Mouse (Mus musculus): ENCODE measurements at regions not wholly inside any gene's neighbourhood (a gene's known extent, or its start where the extent isn't known, plus 50 kb on each side); places are given as distances from the start of the nearest gene placed in this dataset. TPM values are rescaled to one million over a fixed set of nuclear protein-coding genes. Genes with fewer than 3 reads are reported as not detected.
A peak's percentile ranks its signal among the peaks of the same experiment; 100 is the strongest.

GRCm38 (mm10) chr7:117747991-117748390, 367.2 kb downstream of the Xylt1 start:
- no peak for ATAC-seq (ENCODE audit: insufficient number of reproducible peaks, insufficient read depth, low FRiP score, low read depth)
- Histone ChIP-seq H3K27ac (ENCODE audit: low read length) (no peak overlapping the region), H3K9ac (replicated peaks; ENCODE audit: low read depth, low read length) (no peak overlapping the region), H3K4me2 (replicated peaks; ENCODE audit: low read depth, low read length) (no peak overlapping the region), H3K4me3 (ENCODE audit: low read depth, low read length) (no peak overlapping the region), H3K36me3 (ENCODE audit: control insufficient read depth, insufficient read depth, low read length) (no peaks in the 10 kb centered on the region), H3K27me3 (ENCODE audit: control insufficient read depth, insufficient read depth, low read length) (no peaks in the 10 kb centered on the region), H3K9me3 (ENCODE audit: control insufficient read depth, low read depth, low read length) (no peaks in the 10 kb centered on the region), H3K4me1 (ENCODE audit: control insufficient read depth, insufficient read depth, low read length) (peaks cover 8% of the 10 kb centered on the region; the same call in 1 of the 2 replicates)
- WGBS: 81% methylated on average over 4 of the region's 4 CpGs

GRCm38 (mm10) chr7:117746393-117746792, 365.6 kb downstream of the Xylt1 start:
- WGBS: 86% methylated on average over 4 of the region's 4 CpGs
- no peak overlapping the region for H3K27ac ChIP-seq (ENCODE audit: low read length)
- no peak for ATAC-seq (ENCODE audit: insufficient number of reproducible peaks, insufficient read depth, low FRiP score, low read depth)

DNA sequence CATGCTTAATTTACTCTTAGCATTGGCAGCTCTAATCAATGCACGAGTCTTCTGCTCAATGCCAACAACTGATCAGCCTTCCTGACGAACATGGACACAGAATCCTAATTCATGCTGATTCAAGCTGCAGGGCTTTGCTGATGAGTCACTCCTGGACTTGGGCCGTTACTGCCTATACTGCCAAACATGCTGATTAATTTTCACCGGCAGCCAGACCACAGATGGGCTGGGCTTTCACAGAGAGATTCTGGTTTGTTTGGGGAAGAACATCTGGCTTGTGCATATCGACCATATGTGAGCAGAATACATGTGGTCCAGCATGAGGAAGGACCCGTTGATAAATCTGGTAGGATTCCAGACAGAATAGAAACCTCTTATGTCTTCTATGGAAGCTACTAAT, 358.9 kb downstream of the Xylt1 start:
- H3K4me3 ChIP-seq (ENCODE audit: low read depth, low read length): no peak overlapping the region
- H3K27ac ChIP-seq (ENCODE audit: low read length): no peak overlapping the region
- 0 out of 2 replicates have a peak, but pooled peaks cover 6% of the 10 kb centered on the region for H3K4me1 ChIP-seq (ENCODE audit: control insufficient read depth, insufficient read depth, low read length)
- H3K9ac ChIP-seq (replicated peaks; ENCODE audit: low read depth, low read length): no peak overlapping the region
- no peaks in the 10 kb centered on the region for H3K36me3 ChIP-seq (ENCODE audit: control insufficient read depth, insufficient read depth, low read length)
- ATAC-seq (ENCODE audit: insufficient number of reproducible peaks, insufficient read depth, low FRiP score, low read depth): peak; percentile 88
- H3K27me3 ChIP-seq (ENCODE audit: control insufficient read depth, insufficient read depth, low read length): no peaks in the 10 kb centered on the region
- WGBS: 34% methylated on average over 6 of the region's 6 CpGs
- no peaks in the 10 kb centered on the region for H3K9me3 ChIP-seq (ENCODE audit: control insufficient read depth, low read depth, low read length)
- H3K4me2 ChIP-seq (replicated peaks; ENCODE audit: low read depth, low read length): no peak overlapping the region

More at GRCm38 (mm10) chr7:117746393-117746792, 365.6 kb downstream of the Xylt1 start:
- H3K36me3 ChIP-seq (ENCODE audit: control insufficient read depth, insufficient read depth, low read length): no peaks in the 10 kb centered on the region
- H3K9me3 ChIP-seq (ENCODE audit: control insufficient read depth, low read depth, low read length): no peaks in the 10 kb centered on the region
- H3K4me3 ChIP-seq (ENCODE audit: low read depth, low read length): no peak overlapping the region
- H3K4me1 ChIP-seq (ENCODE audit: control insufficient read depth, insufficient read depth, low read length): no peaks in the 10 kb centered on the region
- H3K27me3 ChIP-seq (ENCODE audit: control insufficient read depth, insufficient read depth, low read length): no peaks in the 10 kb centered on the region
- H3K9ac ChIP-seq (replicated peaks; ENCODE audit: low read depth, low read length): no peak overlapping the region
- no peak overlapping the region for H3K4me2 ChIP-seq (replicated peaks; ENCODE audit: low read depth, low read length)

GRCm38 (mm10) chr7:117735699-117736020, 354.9 kb downstream of the Xylt1 start:
- no peak overlapping the region for H3K9ac ChIP-seq (replicated peaks; ENCODE audit: low read depth, low read length)
- H3K27ac ChIP-seq (ENCODE audit: low read length): no peak overlapping the region
- no peaks in the 10 kb centered on the region for H3K36me3 ChIP-seq (ENCODE audit: control insufficient read depth, insufficient read depth, low read length)
- H3K27me3 ChIP-seq (ENCODE audit: control insufficient read depth, insufficient read depth, low read length): no peaks in the 10 kb centered on the region
- no peak for ATAC-seq (ENCODE audit: insufficient number of reproducible peaks, insufficient read depth, low FRiP score, low read depth)
- H3K4me3 ChIP-seq (ENCODE audit: low read depth, low read length): no peak overlapping the region
- 0 out of 2 replicates have a peak, but pooled peaks cover 6% of the 10 kb centered on the region for H3K4me1 ChIP-seq (ENCODE audit: control insufficient read depth, insufficient read depth, low read length)
- 77% methylated on average over 3 of the region's 3 CpGs for WGBS
- H3K9me3 ChIP-seq (ENCODE audit: control insufficient read depth, low read depth, low read length): no peaks in the 10 kb centered on the region
- no peak overlapping the region for H3K4me2 ChIP-seq (replicated peaks; ENCODE audit: low read depth, low read length)

DNA sequence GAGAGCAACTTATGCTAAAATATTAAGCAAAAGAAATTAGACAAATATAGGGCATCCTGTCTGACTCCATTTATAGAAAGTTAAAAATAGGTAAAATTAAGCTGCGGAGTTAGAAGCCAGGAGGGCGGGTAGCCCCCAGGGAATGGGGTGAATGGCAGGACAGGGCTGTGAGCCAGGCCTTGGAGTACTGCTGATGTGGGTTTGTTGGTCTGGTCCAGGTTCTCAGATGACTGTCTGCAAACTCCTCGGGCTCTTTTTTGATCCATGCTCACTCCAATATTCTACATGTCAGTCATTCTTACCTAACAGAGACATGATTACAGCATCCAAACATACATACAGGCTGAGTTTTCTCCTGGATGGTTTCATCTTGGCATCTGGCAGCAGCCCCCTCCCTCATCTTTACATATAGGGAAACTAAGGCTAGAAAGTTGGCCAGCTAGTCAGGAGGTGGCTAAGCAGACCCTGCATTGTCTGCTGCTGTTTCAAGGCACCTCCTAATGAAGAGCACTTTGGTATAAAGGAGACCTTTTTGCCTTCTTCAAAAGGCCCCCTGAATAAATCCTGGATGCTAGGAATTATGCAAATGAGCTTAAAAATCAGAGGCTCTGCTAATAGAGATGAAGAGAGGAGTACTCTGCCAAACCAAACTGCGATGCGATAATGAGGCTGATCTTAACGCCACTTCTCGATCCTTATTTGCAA, 354.4 kb downstream of the Xylt1 start:
- H3K4me3 ChIP-seq (ENCODE audit: low read depth, low read length): no peak overlapping the region
- 88% methylated on average over 7 of the region's 7 CpGs for WGBS
- no peak overlapping the region for H3K9ac ChIP-seq (replicated peaks; ENCODE audit: low read depth, low read length)

GRCm38 (mm10) chr7:117729067-117729466, 348.3 kb downstream of the Xylt1 start:
- no peak overlapping the region for H3K9ac ChIP-seq (replicated peaks; ENCODE audit: low read depth, low read length)
- no peaks in the 10 kb centered on the region for H3K36me3 ChIP-seq (ENCODE audit: control insufficient read depth, insufficient read depth, low read length)
- 74% methylated on average over 4 of the region's 4 CpGs for WGBS
- no peaks in the 10 kb centered on the region for H3K27me3 ChIP-seq (ENCODE audit: control insufficient read depth, insufficient read depth, low read length)
- H3K9me3 ChIP-seq (ENCODE audit: control insufficient read depth, low read depth, low read length): no peaks in the 10 kb centered on the region
- no peak overlapping the region for H3K4me3 ChIP-seq (ENCODE audit: low read depth, low read length)
- H3K27ac ChIP-seq (ENCODE audit: low read length): no peak overlapping the region
- ATAC-seq (ENCODE audit: insufficient number of reproducible peaks, insufficient read depth, low FRiP score, low read depth): no peak
- H3K4me2 ChIP-seq (replicated peaks; ENCODE audit: low read depth, low read length): no peak overlapping the region
- H3K4me1 ChIP-seq (ENCODE audit: control insufficient read depth, insufficient read depth, low read length): no peaks in the 10 kb centered on the region

More for the DNA sequence above, 354.4 kb downstream of the Xylt1 start:
- no peak for ATAC-seq (ENCODE audit: insufficient number of reproducible peaks, insufficient read depth, low FRiP score, low read depth)
- 0 out of 2 replicates have a peak, but pooled peaks cover 2% of the 10 kb centered on the region for H3K4me1 ChIP-seq (ENCODE audit: control insufficient read depth, insufficient read depth, low read length)
- H3K4me2 ChIP-seq (replicated peaks; ENCODE audit: low read depth, low read length): no peak overlapping the region
- H3K27ac ChIP-seq (ENCODE audit: low read length): no peak overlapping the region
- no peaks in the 10 kb centered on the region for H3K9me3 ChIP-seq (ENCODE audit: control insufficient read depth, low read depth, low read length)
- no peaks in the 10 kb centered on the region for H3K27me3 ChIP-seq (ENCODE audit: control insufficient read depth, insufficient read depth, low read length)
- H3K36me3 ChIP-seq (ENCODE audit: control insufficient read depth, insufficient read depth, low read length): no peaks in the 10 kb centered on the region

Small RNA genes lying in the stretch of these regions (microRNA-seq; reads per million reads assigned to microRNA genes)
- gene Gm24063: not detected

Data from stomach, embryonic 14.5 days (tissue).